Mouse (Mus musculus): ENCODE data around the gene Asrgl1.
"Not testable (repeated sequence)": the region's sequence is repeated elsewhere in the genome, so short reads cannot be mapped to it uniquely, and the experiment has no call there.

The Asrgl1 gene

DNA sequence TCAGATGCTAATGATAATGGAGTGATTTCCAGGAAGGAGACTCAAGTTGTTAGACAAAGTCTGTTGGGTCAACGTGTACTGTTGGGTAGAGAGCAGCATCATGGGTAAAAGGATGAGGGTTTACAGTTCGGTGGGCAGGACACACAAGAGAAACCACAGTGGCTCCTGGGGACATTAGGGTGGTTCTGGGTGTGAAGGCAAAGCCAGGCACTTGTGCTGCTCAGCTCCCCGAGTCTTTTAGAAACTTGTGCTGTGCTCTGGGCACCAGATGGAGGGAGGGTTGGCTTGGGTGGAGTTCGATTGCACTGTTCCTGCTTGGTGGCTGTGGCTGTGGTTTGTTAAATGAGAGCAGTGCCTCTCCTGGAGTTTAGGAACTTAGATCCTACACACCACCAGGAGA lies 31.4 kb downstream of the Asrgl1 start:
- no peak for DNase-seq

DNA sequence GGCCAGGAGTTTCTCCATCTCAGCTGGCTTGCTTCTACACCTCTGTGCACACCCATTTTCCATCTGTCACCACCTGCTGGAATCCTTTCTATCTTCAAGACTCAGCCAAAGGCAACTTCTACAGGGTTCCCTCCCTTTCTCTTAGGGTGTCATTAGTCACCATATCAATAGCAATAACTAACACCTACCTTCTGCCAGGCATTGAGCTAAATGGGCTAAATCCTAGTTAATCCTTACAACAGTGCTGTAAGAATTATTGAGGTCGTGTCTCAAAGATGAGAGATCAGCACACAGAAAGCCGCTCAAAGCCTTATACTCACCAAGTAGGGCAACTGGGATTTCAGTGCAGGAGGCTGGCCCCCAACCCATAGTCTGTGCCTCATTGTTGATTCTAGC lies 34.4 kb downstream of the Asrgl1 start:
- no peak for DNase-seq

DNA sequence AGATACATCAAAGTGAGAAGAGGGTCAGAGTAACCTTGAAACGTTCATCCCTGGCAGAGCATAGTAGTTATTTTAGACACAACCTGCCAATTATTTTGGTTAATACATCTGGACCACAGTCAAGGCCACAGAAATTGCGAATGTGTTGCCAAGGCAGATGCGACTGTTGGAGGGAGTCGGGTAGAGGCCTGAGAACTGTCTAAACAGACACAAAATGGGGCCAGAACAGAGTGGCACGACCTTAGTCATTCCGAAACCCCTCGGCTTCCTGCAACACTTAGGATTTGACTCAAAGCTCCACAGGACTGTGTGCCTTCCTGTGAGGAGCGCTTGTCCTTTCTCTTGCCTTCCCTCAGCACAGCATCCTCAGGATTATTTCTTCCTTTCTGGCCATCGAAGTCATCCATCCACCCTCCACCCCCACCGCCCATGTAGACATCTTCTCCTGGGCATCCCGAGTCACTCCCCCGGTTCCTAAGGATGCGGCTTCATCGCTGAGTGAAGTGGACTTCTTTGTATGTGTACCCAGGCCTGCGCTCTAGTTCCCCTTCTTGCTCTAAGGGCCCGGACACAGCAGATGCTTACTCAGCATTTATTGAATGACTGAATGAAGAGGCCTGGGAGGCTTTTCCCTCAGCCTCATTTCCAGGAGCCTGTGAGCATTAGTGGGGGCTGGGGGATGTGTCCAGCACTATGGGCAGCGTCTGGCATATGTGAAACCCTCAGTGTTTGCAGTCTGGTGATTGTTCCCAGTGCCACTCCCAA lies 35.0 kb downstream of the Asrgl1 start:
- DNase-seq: no peak

DNA sequence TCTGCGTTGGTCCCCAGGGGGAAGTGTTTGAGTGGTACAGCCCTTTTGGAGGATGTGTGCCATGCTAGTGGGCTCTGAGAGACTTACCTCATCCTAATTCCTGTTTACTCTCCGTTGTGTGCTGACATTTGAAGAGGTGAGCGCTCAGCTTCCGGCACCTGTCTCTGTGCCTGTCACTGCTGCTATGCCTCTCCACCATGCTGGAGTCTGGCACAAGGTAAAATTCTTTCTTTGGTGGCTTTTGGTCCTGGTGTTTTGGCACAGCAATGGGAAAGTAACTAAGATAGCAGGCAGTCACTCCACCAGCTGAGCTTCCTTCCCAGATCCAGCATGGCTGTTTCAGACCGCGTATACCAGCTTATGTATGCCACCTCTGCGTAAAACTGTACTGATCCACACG lies 35.7 kb downstream of the Asrgl1 start:
- no peak for DNase-seq

DNA sequence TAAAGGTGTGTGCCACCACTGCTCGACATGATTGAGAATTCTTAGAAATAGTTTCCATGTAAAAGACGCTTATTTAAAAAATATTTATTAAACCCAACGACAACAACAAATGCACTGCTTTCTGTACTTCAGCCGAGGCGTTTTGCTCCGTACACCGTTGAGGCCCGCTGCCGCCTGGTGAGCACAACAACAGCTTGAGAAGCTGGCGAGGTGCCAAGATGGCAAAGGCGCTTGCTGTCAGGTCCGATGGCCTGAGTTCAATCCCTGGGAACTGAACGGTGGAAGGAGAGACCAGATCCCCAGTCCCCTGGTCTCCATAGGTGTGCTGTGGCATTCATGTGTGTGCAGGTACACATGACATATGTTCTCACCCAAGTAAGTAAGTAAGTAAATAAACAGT lies 38.0 kb downstream of the Asrgl1 start:
- peak; percentile 67 to 74 for DNase-seq

DNA sequence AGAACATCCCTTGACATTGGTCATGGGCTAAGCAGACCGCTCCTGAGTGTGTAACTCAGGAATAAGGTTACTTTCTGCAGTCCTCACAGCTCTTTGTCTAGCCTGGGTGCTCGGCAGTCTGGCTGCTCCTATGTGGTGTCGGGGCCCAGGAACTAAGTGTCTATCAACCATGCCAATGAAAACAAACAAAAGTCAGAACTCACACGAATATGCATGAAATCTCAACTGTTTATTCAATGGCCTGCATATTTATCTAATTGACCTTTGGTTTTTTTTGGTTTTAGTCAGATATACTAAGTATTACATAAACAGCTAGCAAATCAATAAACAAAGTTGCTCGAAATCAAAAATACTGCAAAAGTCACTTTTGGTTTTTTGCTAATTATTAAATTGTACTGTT lies 40.3 kb downstream of the Asrgl1 start:
- DNase-seq: no peak

DNA sequence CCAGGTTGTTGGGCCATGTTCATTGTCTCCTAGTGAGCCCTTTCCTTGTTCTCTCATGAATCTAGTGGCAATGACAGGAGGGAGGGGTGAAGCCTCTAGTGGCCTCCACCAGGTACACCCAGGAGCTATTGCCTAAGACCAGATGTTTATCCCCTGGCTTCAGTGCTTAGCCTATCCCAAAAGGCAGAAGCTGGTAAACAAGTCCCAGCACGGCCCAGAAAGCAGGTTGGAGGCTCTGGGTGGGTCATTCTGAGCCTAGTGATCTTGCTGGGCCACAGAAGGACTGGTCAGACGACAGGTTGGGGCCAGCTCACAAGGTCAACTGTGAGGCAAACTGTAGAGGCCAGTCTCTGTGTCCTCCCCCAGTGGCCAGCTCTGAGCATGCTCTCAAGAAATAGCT lies 44.7 kb downstream of the Asrgl1 start:
- no peak for DNase-seq

DNA sequence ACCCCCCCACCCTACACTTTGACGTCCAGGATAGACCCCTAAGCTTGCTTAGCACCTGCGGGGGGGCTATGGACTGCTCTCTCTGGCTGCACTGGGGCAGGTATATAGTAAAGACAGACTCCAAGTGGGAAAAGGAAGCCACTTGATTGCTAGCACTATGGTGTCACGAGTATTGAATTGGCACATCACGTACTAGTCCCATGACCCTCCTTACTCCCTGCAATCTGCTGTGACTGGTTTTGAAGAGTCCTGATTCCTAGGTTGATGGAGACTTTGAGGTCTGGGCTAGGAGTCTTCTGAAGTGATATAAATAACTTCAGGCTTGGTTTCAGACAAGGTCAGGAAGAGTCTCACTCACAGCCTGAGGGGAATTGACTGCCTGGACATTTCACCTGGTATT lies 45.2 kb downstream of the Asrgl1 start:
- no peak for DNase-seq

DNA sequence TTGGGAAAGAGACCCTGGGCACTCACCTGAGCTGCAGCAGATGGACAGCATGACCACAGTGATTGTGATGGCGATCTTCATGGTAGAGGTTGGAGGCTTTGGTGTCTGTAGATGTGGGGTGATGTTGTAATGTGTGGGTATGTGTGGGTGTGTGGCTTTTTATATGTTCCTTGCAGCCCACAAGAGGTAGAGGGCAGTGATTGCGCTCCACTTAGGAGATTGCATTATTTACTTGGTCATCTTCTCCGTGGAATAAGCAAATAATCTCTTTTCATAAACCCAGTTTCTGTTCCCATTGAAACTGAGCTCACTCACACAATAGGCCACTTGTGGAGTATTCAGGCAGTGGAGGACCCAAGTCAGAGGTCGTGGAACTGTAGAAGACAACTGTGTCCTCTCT lies 47.6 kb downstream of the Asrgl1 start, which contains the start of gene Scgb1a1:
Gene Scgb1a1, minus strand, starts transcription at position 138 of the 400 bp plus-strand sequence.
- DNase-seq: no peak

DNA sequence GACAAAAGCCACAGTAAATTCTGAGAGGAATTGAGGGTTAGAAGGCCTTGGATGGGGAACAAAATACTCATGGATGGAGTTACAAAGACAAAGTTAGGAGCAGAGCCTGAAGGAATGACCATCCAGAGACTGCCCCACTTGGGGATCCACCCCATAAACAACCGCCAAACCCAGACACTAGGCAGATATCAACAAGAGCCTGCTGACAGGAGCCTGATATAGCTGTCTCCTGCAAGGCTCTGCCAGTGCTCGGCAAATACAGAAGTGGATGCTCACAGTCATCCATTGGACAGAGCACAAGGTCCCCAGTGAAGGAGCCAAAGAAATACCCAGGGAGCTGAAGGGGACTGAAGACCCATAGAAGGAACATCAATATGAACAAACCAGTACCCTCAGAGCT lies 51.5 kb downstream of the Asrgl1 start:
- DNase-seq: not testable (repeated sequence)

DNA sequence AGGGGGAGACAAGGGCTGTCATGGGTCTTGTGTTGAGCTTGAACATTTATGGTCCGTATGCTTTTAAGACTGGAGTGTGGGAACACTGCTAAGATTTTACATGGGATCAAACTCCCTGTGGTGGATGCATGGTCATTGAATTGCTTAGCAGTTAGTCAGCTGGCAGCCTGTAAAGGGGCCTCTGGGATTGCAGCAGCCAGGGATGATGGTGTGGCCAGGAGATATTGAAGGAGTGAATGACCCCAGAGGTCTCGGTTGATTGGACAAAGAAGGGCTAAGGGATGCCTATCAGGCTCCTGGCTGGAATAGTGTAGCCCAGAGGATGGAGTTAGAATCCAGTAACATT lies 52.5 kb downstream of the Asrgl1 start:
- no peak for DNase-seq

DNA sequence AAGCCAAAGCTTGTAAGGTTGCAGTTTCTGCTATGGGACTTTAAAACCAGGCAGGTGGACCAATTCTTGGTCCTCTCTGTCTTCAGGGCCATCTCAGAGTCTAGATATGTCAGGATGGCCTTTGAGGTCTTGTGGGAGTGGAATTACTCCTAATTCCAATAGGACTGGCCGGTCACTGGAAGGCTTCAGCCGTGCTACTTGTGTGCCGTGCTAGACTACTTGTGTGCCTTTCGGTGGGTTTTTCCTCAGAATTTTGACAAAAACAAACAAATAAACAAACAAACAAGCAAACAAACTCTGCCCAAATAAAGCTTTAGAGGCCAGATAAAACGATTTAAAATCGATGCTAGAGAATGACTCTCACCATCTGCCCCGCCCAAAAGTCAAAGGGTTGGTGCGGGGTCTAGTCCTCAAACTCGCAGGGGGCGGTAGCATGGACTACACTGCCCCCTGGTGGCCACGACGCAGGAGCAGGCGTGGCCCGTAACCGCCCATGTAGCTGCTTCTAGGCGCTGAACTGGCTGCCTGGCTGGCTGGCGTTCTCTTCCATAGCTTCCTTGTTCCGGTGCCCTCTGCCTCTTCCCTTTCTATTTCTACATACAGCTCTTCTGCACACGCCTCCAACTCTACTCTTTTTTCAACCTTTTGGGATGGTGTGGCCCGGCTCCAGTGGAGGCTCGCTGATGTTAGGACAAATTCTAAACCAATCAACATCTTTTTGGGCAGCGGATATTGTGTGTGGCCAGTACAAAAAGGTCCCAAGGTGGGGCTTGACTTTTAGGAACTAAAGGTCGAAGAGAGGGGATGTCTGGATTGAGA lies 53.0 kb downstream of the Asrgl1 start:
- DNase-seq: peak; percentile 92 to 93

DNA sequence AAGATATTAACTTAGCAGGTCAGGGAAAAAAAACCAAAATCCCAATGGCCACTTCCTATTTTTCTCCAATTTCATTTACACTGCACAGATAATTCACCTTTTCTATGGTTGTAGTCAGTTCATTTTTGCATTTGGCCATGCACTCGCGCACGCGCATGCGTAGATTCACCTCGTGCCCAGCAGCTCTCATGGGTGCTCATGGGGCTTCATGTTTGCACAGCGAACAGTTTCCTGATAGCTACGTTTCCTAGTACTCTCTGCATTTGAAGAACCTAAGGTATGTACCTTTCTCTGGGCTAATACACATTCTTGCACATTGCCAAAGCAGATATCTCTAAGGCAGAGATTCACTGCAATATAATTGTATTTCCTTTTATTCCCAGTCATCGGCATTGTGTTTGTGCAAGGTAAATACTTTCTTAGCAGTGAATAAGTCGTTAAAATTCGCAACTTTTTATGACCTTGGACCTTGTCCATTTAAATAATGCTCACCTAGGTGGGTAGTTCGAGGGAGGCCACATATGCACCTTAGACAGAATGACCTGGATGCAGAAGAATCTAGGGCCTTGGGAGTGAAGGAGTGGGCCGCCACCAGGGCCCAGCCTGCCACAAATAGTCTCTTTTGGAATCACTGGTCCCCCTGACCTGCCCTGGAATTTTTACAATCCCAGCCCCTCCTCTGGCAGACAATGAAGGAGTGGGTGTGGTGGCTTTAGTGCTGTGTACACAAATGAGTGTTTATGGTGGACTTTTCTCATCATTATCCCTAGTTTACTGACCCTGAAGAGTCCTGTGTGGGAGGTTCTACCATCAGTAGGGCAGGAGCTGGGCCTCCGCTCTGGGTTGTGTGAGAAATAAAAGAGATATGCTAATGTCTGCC lies 53.9 kb downstream of the Asrgl1 start:
- DNase-seq: no peak

DNA sequence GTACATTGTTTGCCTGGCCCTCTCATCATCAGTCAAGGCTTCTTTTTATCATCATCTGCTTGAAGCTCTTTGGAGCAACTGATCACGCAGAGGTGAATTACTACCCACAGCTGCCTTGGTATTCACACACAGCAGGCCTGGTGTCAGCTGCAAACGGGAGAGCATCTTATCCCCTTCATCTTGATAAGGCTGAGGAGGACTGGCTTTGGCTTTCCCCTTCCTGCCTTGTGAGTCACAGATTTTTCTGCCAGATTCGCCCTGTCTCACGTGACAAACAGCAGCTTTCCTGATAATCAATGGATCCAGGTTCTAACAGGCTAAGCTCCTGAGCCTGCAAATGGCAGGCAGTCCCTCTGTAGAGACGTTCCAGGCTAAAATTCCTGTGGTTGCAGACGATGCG lies 55.5 kb downstream of the Asrgl1 start:
- DNase-seq: no peak

DNA sequence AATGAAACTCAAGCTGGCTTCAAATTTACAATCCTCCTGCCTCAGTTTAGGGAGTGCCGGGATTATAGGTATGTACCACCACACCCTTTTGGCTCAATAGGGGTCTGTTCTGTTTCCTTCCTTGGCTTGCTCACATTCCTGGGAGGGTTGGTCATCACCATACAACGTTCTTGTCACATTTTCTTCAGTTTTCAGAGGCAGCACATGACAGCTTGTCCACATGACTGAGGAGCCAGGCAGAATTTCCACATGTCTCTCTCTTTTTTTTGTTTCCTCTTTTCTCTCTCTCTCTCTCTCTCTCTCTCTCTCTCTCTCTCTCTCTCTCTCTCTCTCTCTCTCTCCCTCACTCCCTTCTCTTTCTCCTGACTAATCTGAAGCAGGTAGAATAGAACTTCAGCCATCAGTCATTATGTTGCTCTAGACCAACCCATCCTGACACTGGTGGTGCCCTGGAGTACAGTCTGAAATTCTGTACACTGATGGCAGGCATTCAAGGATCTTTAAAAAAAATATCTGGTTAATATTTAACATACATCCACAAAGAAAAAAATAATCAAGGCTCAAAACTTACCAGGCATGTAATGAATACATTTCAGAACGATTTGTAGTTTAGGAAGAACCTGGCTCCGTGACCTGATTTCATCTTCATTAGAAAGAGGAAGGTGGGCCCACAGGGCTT lies 58.3 kb downstream of the Asrgl1 start:
- DNase-seq: no peak

DNA sequence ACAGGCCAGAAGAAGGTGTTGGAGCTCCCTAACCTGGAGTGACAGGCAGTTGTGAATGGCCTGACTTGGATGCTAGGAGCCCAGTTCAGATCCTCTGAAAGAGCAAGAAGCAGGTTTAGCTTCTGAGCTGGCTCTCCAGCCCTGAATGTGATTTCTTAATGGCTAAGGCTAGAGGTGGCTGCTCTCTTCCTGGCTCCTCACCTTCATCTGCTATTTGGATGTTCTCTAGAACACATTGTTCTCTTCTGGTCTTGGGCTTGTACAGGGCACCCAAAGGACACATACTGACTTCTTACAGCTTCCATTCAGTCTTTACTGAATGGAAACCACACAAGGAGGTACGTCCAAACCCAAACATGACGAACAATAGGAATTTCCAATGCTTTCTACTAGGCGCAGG lies 59.4 kb downstream of the Asrgl1 start:
- DNase-seq: no peak

DNA sequence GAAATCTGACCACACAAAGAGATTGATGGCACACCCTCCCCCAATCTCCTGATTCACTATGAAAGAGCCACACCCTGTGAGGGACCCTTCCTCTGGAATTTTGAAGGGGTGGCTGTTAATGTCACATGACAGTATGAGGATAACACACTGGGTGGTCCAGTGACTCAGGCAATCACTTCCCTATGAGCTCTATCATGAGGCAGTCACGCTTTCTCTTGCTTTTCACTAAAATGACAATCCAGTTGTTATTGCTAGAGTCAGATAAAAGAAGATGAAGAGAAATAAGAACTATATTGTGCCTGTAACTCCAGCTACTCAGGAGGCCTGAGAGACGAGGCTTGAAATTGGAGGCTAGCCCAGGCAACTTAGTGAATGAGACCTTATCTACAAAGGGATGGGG lies 59.9 kb downstream of the Asrgl1 start:
- DNase-seq: no peak

DNA sequence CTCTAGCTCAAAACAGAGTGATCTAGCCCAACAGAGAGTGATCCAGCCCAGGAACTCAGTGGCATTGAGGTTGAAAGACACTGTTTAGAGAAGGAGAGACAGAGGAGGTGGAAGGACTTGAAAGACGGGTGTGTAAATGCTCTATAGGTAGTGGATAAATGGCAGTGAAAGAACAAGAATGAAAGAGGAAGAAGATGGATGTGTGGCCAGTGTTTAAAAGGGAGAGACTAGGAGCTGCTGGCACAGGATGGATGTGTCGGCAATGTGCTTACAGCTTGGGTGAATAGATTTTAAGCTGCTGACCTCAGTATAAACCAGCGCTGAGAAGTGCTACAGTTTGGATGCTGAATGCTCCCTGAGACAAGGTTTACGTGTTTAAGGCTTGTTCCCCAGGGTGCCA lies 61.0 kb downstream of the Asrgl1 start:
- DNase-seq: no peak

DNA sequence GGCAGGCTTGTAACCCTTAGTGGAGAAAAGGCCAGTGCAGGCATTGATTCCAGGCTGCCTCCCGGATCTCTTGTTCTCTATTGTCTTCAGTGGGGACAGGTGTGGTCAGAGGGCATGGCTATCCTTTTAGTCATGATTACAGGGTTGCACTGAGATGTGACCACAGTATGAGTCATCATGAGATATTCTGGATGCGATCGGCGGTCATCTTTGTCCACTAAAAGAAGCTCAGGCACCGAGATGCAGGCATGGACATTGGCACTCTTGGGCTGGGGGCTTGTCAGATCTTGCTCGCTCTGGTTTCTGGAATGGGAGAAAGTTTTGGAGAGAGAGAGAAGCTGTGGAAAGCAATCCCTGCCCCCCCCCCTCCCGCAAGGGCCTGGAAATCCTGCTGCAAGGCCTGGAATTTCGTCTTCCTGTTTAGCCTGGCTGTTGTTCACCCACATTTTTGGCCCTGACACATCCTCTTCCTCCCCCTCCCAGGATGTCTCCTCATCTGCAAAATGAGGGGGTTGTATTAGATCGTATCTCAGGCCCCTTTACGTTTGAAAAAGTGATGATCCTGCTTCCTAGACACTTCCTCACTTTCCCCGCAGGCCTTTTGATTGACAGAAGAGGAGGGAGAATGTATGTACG lies 61.5 kb downstream of the Asrgl1 start:
- no peak for DNase-seq

DNA sequence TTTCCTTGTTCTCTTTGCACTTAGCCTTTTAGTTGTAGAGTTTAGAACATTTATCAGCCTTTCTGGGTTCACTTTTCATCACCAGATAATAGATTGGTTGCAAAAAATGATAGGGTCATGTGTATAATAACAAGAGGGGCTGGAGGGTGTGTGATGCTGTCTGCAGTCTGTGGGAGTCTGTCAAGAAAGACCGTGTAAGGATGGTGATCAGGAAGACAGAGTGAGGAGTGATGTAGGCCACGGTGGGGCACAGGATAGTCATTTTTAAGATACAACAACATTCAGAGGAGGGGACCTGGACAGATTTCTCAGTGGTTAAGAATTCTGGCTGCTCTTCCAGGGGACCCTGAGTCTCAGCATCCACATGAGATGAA lies 63.3 kb downstream of the Asrgl1 start:
- no peak for DNase-seq

DNA sequence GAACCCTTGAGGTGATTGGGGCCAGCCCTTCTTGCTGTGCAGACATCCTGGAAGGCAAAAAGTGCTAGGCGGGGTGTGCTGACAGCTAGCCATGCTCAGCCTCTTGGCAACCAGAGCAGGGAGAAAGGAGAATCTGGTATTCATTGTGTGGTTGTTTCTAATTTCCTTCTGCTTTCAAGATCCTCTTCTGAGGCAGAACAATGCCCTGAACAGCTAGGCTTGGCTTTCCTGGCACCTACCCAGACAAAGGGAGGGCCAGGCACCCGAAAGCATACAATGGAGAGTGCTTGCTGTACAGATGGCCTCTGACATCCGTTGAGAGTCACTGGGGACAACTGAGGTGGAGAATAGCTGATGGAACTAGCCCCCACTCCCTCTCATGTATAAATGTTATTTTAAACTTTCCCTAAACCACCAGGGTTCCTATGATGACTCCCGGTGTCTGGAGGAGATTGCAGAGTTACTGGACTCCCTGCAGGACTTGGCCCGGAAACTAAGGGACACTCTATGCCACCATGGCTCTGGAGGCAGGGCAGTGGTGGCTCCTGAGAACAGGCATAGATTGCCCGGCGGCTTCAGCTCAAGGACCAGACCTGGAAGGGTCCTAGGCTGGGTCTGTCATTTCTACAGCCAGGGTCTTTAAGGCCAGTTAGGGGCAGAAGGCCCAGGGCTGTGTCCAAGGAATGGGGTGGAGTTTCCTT lies 63.8 kb downstream of the Asrgl1 start:
- DNase-seq: peak; percentile 69 to 76

DNA sequence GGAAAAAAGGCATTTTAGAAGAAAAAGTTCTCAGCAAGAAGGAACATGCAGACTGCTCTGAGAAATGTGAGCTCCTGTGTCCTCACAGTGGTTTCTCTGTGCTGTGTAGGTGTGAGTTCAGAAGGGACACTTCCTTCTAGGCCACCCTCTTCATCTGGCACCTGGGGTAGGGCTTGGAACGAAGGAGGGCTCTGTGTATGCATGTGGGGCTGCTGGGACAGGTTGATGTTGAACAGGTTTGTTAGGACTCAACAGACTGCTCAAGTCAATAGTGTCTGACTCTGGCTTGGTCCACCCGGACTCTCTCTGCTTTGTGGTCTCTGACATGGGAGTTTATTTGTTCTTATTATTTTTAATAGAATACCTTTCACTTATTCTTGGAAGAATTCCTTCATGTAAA lies 65.1 kb downstream of the Asrgl1 start:
- no peak for DNase-seq

Data from cerebellum, postnatal 10 days (tissue).